Mouse (Mus musculus) activated CD4-positive, CD25-positive, alpha-beta regulatory T cell, adult 4 months (primary cell): ENCODE data around the gene Ncapd2. TPM values are rescaled to one million over a fixed set of nuclear protein-coding genes. Genes with fewer than 3 reads are reported as not detected.

Experiments used
- ATAC-seq: one replicate; pipeline ENCODE4 v1.8.0; 2017
- polyA plus RNA-seq, 2 experiments: library from polyadenylated mRNA; unstranded; fragments of 100-300 nt; shearing (Covaris generic); gene quantifications; one replicate each; pipeline ENCODE4 v1.2.1; 2017

Ncapd2 gene
- polyA plus RNA-seq, result 10 to 100 TPM; 33.1 to 61.3 TPM

- ATAC-seq, result peak; percentile 97
These were observed at the start of gene Ncapd2, which contains the start of gene Mrpl51 for GRCm38 (mm10) chr6:125191332-125192015. Gene Ncapd2, minus strand, starts transcription at chr6:125191701. Gene Mrpl51, plus strand, starts transcription at chr6:125191801.

GRCm38 (mm10) chr6:125240617-125241016 is 49.1 kb upstream of the Ncapd2 start:
- ATAC-seq, result no peak

- ATAC-seq, result no peak
These were observed 48.0 kb upstream of the Ncapd2 start for GRCm38 (mm10) chr6:125239547-125239946.

- ATAC-seq, result peak; percentile 22
These were observed 46.9 kb upstream of the Ncapd2 start for GRCm38 (mm10) chr6:125238396-125238795.

- ATAC-seq, result peak; percentile 15
These were observed 45.9 kb upstream of the Ncapd2 start for GRCm38 (mm10) chr6:125237421-125237820.

GRCm38 (mm10) chr6:125236782-125237181 is 45.3 kb upstream of the Ncapd2 start, which contains the start of gene Cd27:
Gene Cd27, minus strand, starts transcription at chr6:125237010.
- peak; percentile 44 for ATAC-seq

- no peak for ATAC-seq
These were observed 44.8 kb upstream of the Ncapd2 start for GRCm38 (mm10) chr6:125236341-125236740.

GRCm38 (mm10) chr6:125234520-125234828 is 43.0 kb upstream of the Ncapd2 start:
- ATAC-seq, result no peak

- ATAC-seq, result no peak
These were observed 42.5 kb upstream of the Ncapd2 start for GRCm38 (mm10) chr6:125233816-125234519.

- no peak for ATAC-seq
These were observed 41.0 kb upstream of the Ncapd2 start for GRCm38 (mm10) chr6:125232516-125232915.

GRCm38 (mm10) chr6:125232045-125232437 is 40.5 kb upstream of the Ncapd2 start:
- no peak for ATAC-seq

- ATAC-seq, result peak; percentile 79
These were observed 39.9 kb upstream of the Ncapd2 start, which contains the start of gene Tapbpl for GRCm38 (mm10) chr6:125231117-125232044. Gene Tapbpl, minus strand, starts transcription at chr6:125231860.

- ATAC-seq, result no peak
These were observed 39.1 kb upstream of the Ncapd2 start for GRCm38 (mm10) chr6:125230571-125230970.

- ATAC-seq, result no peak
These were observed 34.1 kb upstream of the Ncapd2 start for GRCm38 (mm10) chr6:125225518-125226115.

GRCm38 (mm10) chr6:125222577-125222976 is 31.1 kb upstream of the Ncapd2 start:
- ATAC-seq, result no peak

GRCm38 (mm10) chr6:125222146-125222545 is 30.6 kb upstream of the Ncapd2 start:
- peak; percentile 93 for ATAC-seq

- no peak for ATAC-seq
These were observed 29.7 kb upstream of the Ncapd2 start for GRCm38 (mm10) chr6:125221115-125221745.

- no peak for ATAC-seq
These were observed 27.5 kb upstream of the Ncapd2 start for GRCm38 (mm10) chr6:125218963-125219362.

GRCm38 (mm10) chr6:125217899-125218298 is 26.4 kb upstream of the Ncapd2 start:
- ATAC-seq, result no peak

GRCm38 (mm10) chr6:125216898-125217297 is 25.4 kb upstream of the Ncapd2 start:
- ATAC-seq, result no peak

- ATAC-seq, result peak; percentile 90
These were observed 23.9 kb upstream of the Ncapd2 start, which contains the start of gene Vamp1 for GRCm38 (mm10) chr6:125215148-125215954. Gene Vamp1, plus strand, starts transcription at chr6:125215551.
